Mouse (Mus musculus) bone marrow macrophage, adult 2 months (primary cell): Measurements from ENCODE around the gene Chst11.

ENCODE experiments used
- CTCF ChIP-seq: IDR thresholded peaks from 2 replicates; pipeline ENCODE4 v1.5.1; 2012; ENCODE audit warnings: low read depth, mild to moderate bottlenecking, low read length, moderate library complexity
- POLR2A ChIP-seq: IDR thresholded peaks from 2 replicates; pipeline ENCODE4 v1.6.1; 2012; ENCODE audit warnings: mild to moderate bottlenecking, low read depth, low read length, borderline replicate concordance

- no peak for TF ChIP-seq POLR2A
- TF ChIP-seq CTCF, result no peak
Measured at GRCm38 (mm10) chr10:83030103-83030661, 44.9 kb downstream of the Chst11 start.
